Mouse (Mus musculus) forebrain, embryonic 14.5 days (tissue): ENCODE results near the gene Mgmt. TPM values are rescaled to one million over a fixed set of nuclear protein-coding genes. Genes with fewer than 3 reads are reported as not detected.

ENCODE experiments used
- ATAC-seq: fragments of 200-750 bp; cut with Nextera tagmentation; 2 replicates; pipeline ENCODE4 v1.8.0; 2017; ENCODE audit warnings: mild to moderate bottlenecking, moderate library complexity
- DNase-seq: peaks from one replicate; pipeline ENCODE4 v3.0.0-alpha.2; 2015; ENCODE audit warnings: low spot score
- H3K27ac ChIP-seq: fragments of 300-500 bp; sonication (generic); 2 replicates; pipeline ENCODE4 v1.5.1; 2014; ENCODE audit warnings: low read depth, mild to moderate bottlenecking, control low read depth, low read length, moderate library complexity
- H3K27me3 ChIP-seq: fragments of 300-500 bp; sonication (generic); replicated peaks from 2 replicates; pipeline ENCODE4 v1.6.1; 2014; ENCODE audit warnings: low read length, control low read depth, mixed read lengths; ENCODE audit not compliant: control insufficient read depth, insufficient read depth
- H3K36me3 ChIP-seq: fragments of 300-500 bp; sonication (generic); 2 replicates; pipeline ENCODE4 v1.6.1; 2014; ENCODE audit warnings: low read length, control low read depth; ENCODE audit not compliant: control insufficient read depth, insufficient read depth
- H3K4me1 ChIP-seq: fragments of 300-500 bp; sonication (generic); 2 replicates; pipeline ENCODE4 v1.6.1; 2014; ENCODE audit warnings: antibody characterized with exemption, low read length, control low read depth; ENCODE audit not compliant: control insufficient read depth, insufficient read depth
- H3K4me2 ChIP-seq: fragments of 300-500 bp; sonication (generic); 2 replicates; pipeline ENCODE4 v1.6.1; 2014; ENCODE audit warnings: mild to moderate bottlenecking, control low read depth, low read length
- H3K4me3 ChIP-seq: fragments of 300-500 bp; sonication (generic); 2 replicates; pipeline ENCODE4 v1.5.1; 2014; ENCODE audit warnings: low read depth, low read length, control low read depth
- H3K9ac ChIP-seq: fragments of 300-500 bp; sonication (generic); 2 replicates; pipeline ENCODE4 v1.6.1; 2014; ENCODE audit warnings: mild to moderate bottlenecking, low read length, control low read depth, moderate library complexity
- H3K9me3 ChIP-seq: fragments of 300-500 bp; sonication (generic); replicated peaks from 2 replicates; pipeline ENCODE4 v1.6.1; 2016; ENCODE audit warnings: low read length, control low read depth, mixed read lengths; ENCODE audit not compliant: control insufficient read depth
- WGBS: fragments of 180-500 bp; shearing (Covaris S2); extraction: QIAGEN DNeasy Blood & Tissue Kit; methylation state at CpG from one replicate; pipeline ENCODE4 v1.1.7; 2014; 5-methylcytosine and 5-hydroxymethylcytosine counted together
- polyA plus RNA-seq: library from polyadenylated mRNA; unstranded; fragments of >200 nt; fragmentation: Nextera tagmentation; extraction: Ambion mirVana; gene quantifications from 2 replicates; pipeline ENCODE4 v1.2.1, GENCODE M21; 2014

Mgmt gene
- polyA plus RNA-seq, 1 experiment from 2014 or later: 1.6 TPM

DNA sequence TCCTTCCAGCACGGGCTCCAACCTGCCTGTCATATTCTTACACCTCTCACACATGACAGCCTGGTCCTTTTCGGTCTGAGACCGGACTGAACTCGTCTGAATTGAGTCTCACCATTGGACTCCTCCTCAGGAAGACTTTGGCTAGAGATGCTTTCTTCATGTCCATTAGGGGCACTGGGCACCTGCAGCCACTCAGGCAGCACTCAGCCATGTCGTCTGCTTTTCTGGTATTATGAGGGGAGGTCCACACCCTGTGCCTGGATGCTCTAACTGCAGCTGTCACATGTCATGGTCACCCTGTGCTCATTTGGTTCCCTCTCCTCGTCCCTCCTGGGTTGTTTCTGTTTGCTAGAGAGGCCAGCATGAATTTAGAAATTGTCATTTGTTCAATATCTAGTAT, 27.8 kb downstream of the Mgmt start:
- H3K27me3 ChIP-seq: no peaks in the 10 kb centered on the region
- no peak overlapping the region for H3K4me2 ChIP-seq
- 85% methylated on average over 6 of the region's 6 CpGs for WGBS
- no peak overlapping the region for H3K4me3 ChIP-seq
- no peaks in the 10 kb centered on the region for H3K4me1 ChIP-seq
- no peak overlapping the region for H3K9ac ChIP-seq
- DNase-seq: no peak
- H3K36me3 ChIP-seq: no peaks in the 10 kb centered on the region
- ATAC-seq: no peak
- no peaks in the 10 kb centered on the region for H3K9me3 ChIP-seq
- no peak overlapping the region for H3K27ac ChIP-seq

- H3K4me3 ChIP-seq: no peak overlapping the region
- WGBS: 83% methylated on average over 18 of the region's 18 CpGs
- DNase-seq (no peak), ATAC-seq (no peak)
- H3K27ac ChIP-seq: no peak overlapping the region
- H3K36me3 ChIP-seq: no peaks in the 10 kb centered on the region
- H3K9ac ChIP-seq: no peak overlapping the region
- no peak overlapping the region for H3K4me2 ChIP-seq
- H3K4me1 ChIP-seq: no peaks in the 10 kb centered on the region
- no peaks in the 10 kb centered on the region for H3K9me3 ChIP-seq
- no peaks in the 10 kb centered on the region for H3K27me3 ChIP-seq
These were observed 30.3 kb downstream of the Mgmt start for GRCm38 (mm10) chr7:136924610-136925260.

GRCm38 (mm10) chr7:136926178-136926577, 31.8 kb downstream of the Mgmt start:
- H3K4me2 ChIP-seq: no peak overlapping the region
- no peak overlapping the region for H3K4me3 ChIP-seq
- WGBS: 41% methylated on average over 9 of the region's 9 CpGs
- H3K4me1 ChIP-seq: no peaks in the 10 kb centered on the region
- no peak overlapping the region for H3K9ac ChIP-seq
- H3K27me3 ChIP-seq: no peaks in the 10 kb centered on the region
- H3K27ac ChIP-seq: no peak overlapping the region
- ATAC-seq (no peak), DNase-seq (no peak)
- H3K9me3 ChIP-seq: no peaks in the 10 kb centered on the region
- no peaks in the 10 kb centered on the region for H3K36me3 ChIP-seq

- H3K9ac ChIP-seq: no peak overlapping the region
- ATAC-seq (no peak), DNase-seq (no peak)
- no peaks in the 10 kb centered on the region for H3K36me3 ChIP-seq
- no peaks in the 10 kb centered on the region for H3K27me3 ChIP-seq
- 81% methylated on average over 3 of the region's 3 CpGs for WGBS
- H3K4me1 ChIP-seq: no peaks in the 10 kb centered on the region
- no peak overlapping the region for H3K4me3 ChIP-seq
- H3K27ac ChIP-seq: no peak overlapping the region
- no peaks in the 10 kb centered on the region for H3K9me3 ChIP-seq
- H3K4me2 ChIP-seq: no peak overlapping the region
These were observed 36.0 kb downstream of the Mgmt start for GRCm38 (mm10) chr7:136930451-136930850.

GRCm38 (mm10) chr7:136933367-136933766, 39.0 kb downstream of the Mgmt start:
- WGBS: 93% methylated on average over 3 of the region's 3 CpGs

DNA sequence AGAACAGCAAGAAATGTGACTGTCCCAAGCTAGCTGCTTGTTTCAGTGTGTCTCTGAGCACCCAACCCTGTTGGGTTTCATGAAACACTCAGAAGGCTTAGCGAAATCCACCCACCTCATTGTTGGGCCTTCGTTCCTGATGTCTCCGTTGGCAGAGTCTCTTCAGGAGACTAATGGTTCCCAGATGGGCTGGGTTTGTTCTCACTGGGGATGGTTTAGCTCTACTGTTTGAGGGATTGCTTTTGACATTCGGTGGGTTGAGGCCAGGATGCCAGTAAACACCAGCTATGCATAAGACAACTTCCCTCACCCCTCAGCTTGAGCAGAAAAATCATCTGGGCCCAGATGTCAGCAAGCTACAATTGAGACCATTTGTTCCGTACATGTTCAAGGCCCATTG, 39.9 kb downstream of the Mgmt start:
- H3K4me2 ChIP-seq: no peak overlapping the region
- no peaks in the 10 kb centered on the region for H3K9me3 ChIP-seq
- H3K27ac ChIP-seq: no peak overlapping the region
- H3K27me3 ChIP-seq: no peaks in the 10 kb centered on the region
- no peak overlapping the region for H3K4me3 ChIP-seq
- WGBS: 94% methylated on average over 5 of the region's 5 CpGs
- no peak overlapping the region for H3K9ac ChIP-seq
- H3K36me3 ChIP-seq: no peaks in the 10 kb centered on the region
- no peaks in the 10 kb centered on the region for H3K4me1 ChIP-seq
- no peak for DNase-seq
- ATAC-seq: no peak

More at GRCm38 (mm10) chr7:136933367-136933766, 39.0 kb downstream of the Mgmt start:
- no peaks in the 10 kb centered on the region for H3K4me1 ChIP-seq
- DNase-seq: no peak
- H3K27me3 ChIP-seq: no peaks in the 10 kb centered on the region
- H3K27ac ChIP-seq: no peak overlapping the region
- H3K4me3 ChIP-seq: no peak overlapping the region
- no peak for ATAC-seq
- H3K4me2 ChIP-seq: no peak overlapping the region
- H3K9ac ChIP-seq: no peak overlapping the region
- no peaks in the 10 kb centered on the region for H3K36me3 ChIP-seq
- H3K9me3 ChIP-seq: no peaks in the 10 kb centered on the region

GRCm38 (mm10) chr7:136934784-136935183, 40.4 kb downstream of the Mgmt start:
- Histone ChIP-seq H3K9ac (no peak overlapping the region), H3K4me2 (no peak overlapping the region), H3K36me3 (no peaks in the 10 kb centered on the region), H3K27ac (no peak overlapping the region), H3K4me3 (no peak overlapping the region), H3K9me3 (no peaks in the 10 kb centered on the region), H3K27me3 (no peaks in the 10 kb centered on the region), H3K4me1 (no peaks in the 10 kb centered on the region)
- DNase-seq (no peak), ATAC-seq (no peak)
- 91% methylated on average over 7 of the region's 7 CpGs for WGBS

DNA sequence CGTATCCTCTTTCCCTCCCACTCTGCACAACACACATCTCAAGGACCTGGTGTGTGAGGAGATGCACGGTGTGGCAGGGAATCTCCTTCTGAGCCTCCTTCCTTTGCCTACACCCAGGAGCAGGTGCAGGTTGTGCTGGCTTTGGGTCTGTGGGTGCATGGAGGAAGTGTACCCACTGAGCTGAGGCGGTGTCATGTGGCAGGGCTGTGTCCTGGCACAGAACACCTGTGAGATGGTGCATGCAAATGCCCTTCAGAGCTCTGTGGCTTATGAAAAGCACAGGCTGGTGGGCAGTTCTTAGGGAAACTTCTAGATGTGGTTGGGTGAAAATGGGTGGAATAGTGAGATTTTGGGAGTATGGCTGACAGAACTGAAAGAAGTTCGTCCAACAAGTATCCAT, 44.0 kb downstream of the Mgmt start:
- Histone ChIP-seq H3K9ac (no peak overlapping the region), H3K27me3 (no peaks in the 10 kb centered on the region), H3K27ac (no peak overlapping the region), H3K4me3 (no peak overlapping the region), H3K9me3 (no peaks in the 10 kb centered on the region), H3K4me1 (no peaks in the 10 kb centered on the region), H3K4me2 (no peak overlapping the region), H3K36me3 (no peaks in the 10 kb centered on the region)
- ATAC-seq (no peak), DNase-seq (no peak)
- 85% methylated on average over 4 of the region's 4 CpGs for WGBS

DNA sequence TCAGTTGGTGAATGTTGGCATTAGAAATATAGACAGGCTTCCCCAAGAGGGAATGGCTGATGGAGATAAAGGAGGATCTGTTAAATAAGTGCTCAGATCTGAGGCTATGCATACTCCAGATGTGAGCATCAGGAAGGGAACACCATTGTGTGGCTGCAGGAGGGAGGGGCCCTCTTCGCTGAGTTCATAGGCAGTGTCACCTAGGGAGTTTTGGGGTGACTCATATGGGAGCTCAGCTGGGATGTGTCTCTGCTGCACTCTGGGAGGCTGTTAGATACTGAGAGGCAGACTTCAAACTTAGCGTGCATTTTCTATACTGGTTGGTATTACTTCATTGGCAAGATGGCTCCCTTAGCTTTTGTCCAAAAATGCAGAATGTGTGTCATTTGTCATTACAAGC, 48.0 kb downstream of the Mgmt start:
- 94% methylated on average over 2 of the region's 2 CpGs for WGBS
- no peak for ATAC-seq
- Histone ChIP-seq H3K4me1 (no peaks in the 10 kb centered on the region), H3K9ac (no peak overlapping the region), H3K4me3 (no peak overlapping the region), H3K36me3 (no peaks in the 10 kb centered on the region), H3K9me3 (no peaks in the 10 kb centered on the region), H3K27ac (no peak overlapping the region), H3K27me3 (no peaks in the 10 kb centered on the region), H3K4me2 (no peak overlapping the region)
- DNase-seq: no peak
